Comparison of ENCODE assay signal across 18 mouse cellular contexts in genomic region chr9:121011540-121011939, GRCm38 (mm10).
DNase-seq lines count a peak whose midpoint lies in the region; ATAC-seq lines count a peak whose summit lies in the region.
"Had no signal": no experiment of that assay in that cellular context is flagged by ENCODE, and none has a peak within 500 bp of the region (broad histone marks: within the 10 kb centered on the region; RNA-seq: fewer than 3 reads in every experiment).

No protein-coding gene starts in this region.

- no peaks in the 10 kb centered on the region for H3K36me3 ChIP-seq in heart, embryonic 10.5 days
- H3K36me3 ChIP-seq in midbrain, embryonic 10.5 days: no peaks in the 10 kb centered on the region
- H3K36me3 ChIP-seq in midbrain, embryonic 14.5 days (ENCODE audit: control insufficient read depth, insufficient read depth, low read length): no peaks in the 10 kb centered on the region
- no peaks in the 10 kb centered on the region for H3K36me3 ChIP-seq in intestine, embryonic 16.5 days (ENCODE audit: control insufficient read depth, insufficient read depth, low read length)
- H3K36me3 ChIP-seq in midbrain, embryonic 11.5 days (ENCODE audit: control insufficient read depth, insufficient read depth, low read length): no peaks in the 10 kb centered on the region
- H3K36me3 ChIP-seq: embryonic facial prominence, embryonic 13.5 days; lung, embryonic 15.5 days had no signal

- no peak for ATAC-seq in midbrain, embryonic 14.5 days (ENCODE audit: low FRiP score, low TSS enrichment)
- peak; percentile 52; the same call in 1 of the 2 replicates for ATAC-seq in intestine, embryonic 16.5 days
- no peak for ATAC-seq in midbrain, embryonic 11.5 days (ENCODE audit: low FRiP score)

- no peak overlapping the region for H3K9ac ChIP-seq in midbrain, embryonic 14.5 days (replicated peaks; ENCODE audit: low read length)
- H3K9ac ChIP-seq in intestine, embryonic 16.5 days (ENCODE audit: low read depth, low read length): no peak overlapping the region
- H3K9ac ChIP-seq in midbrain, embryonic 11.5 days (ENCODE audit: low read length): no peak overlapping the region
- H3K9ac ChIP-seq: embryonic facial prominence, embryonic 13.5 days; lung, embryonic 15.5 days had no signal

- H3K4me1 ChIP-seq in heart, embryonic 10.5 days: peaks cover 24% of the 10 kb centered on the region
- H3K4me1 ChIP-seq in midbrain, embryonic 10.5 days: peaks cover 44% of the 10 kb centered on the region
- no peaks in the 10 kb centered on the region; the same call in 1 of the 2 replicates for H3K4me1 ChIP-seq in midbrain, embryonic 14.5 days (ENCODE audit: control insufficient read depth, insufficient read depth, low read length)
- peaks cover 12% of the 10 kb centered on the region; the same call in 1 of the 2 replicates for H3K4me1 ChIP-seq in intestine, embryonic 16.5 days (ENCODE audit: control insufficient read depth, insufficient read depth, low read length)
- H3K4me1 ChIP-seq in midbrain, embryonic 11.5 days (ENCODE audit: control insufficient read depth, insufficient read depth, low read length): no peaks in the 10 kb centered on the region; the same call in 1 of the 2 replicates

- no peak overlapping the region for H3K4me2 ChIP-seq in midbrain, embryonic 14.5 days (ENCODE audit: low read length)
- H3K4me2 ChIP-seq in intestine, embryonic 16.5 days (ENCODE audit: low read depth, low read length): no peak overlapping the region
- H3K4me2 ChIP-seq in midbrain, embryonic 11.5 days: no peak overlapping the region
- H3K4me2 ChIP-seq: embryonic facial prominence, embryonic 13.5 days; heart, embryonic 11.5 days; lung, embryonic 15.5 days had no signal

- WGBS in heart, embryonic 10.5 days: 32% methylated on average over 4 of the region's 4 CpGs
- 43% methylated on average over 4 of the region's 4 CpGs for WGBS in midbrain, embryonic 10.5 days
- 38% methylated on average over 4 of the region's 4 CpGs for WGBS in midbrain, embryonic 14.5 days
- WGBS in intestine, embryonic 16.5 days: 45% methylated on average over 4 of the region's 4 CpGs
- WGBS in midbrain, embryonic 11.5 days: 44% methylated on average over 4 of the region's 4 CpGs

- H3K27me3 ChIP-seq in heart, embryonic 10.5 days (ENCODE audit: insufficient read depth, poor library complexity, severe bottlenecking): no peaks in the 10 kb centered on the region
- no peaks in the 10 kb centered on the region for H3K27me3 ChIP-seq in midbrain, embryonic 10.5 days (ENCODE audit: low read depth, poor library complexity, severe bottlenecking)
- no peaks in the 10 kb centered on the region for H3K27me3 ChIP-seq in midbrain, embryonic 14.5 days (ENCODE audit: control insufficient read depth, insufficient read depth, low read length)
- no peaks in the 10 kb centered on the region for H3K27me3 ChIP-seq in intestine, embryonic 16.5 days (replicated peaks; ENCODE audit: control insufficient read depth, insufficient read depth, low read length)
- no peaks in the 10 kb centered on the region for H3K27me3 ChIP-seq in midbrain, embryonic 11.5 days (ENCODE audit: control insufficient read depth, insufficient read depth, low read length)
- H3K27me3 ChIP-seq: embryonic facial prominence, embryonic 13.5 days; lung, embryonic 15.5 days had no signal

- H3K27ac ChIP-seq in heart, embryonic 10.5 days: peak overlapping the region; percentile 16; the same call in 1 of the 2 replicates
- 0 out of 2 replicates have a peak overlapping the region, but pooled peaks have one; percentile 28 for H3K27ac ChIP-seq in midbrain, embryonic 10.5 days (replicated peaks)
- H3K27ac ChIP-seq in midbrain, embryonic 14.5 days (replicated peaks; ENCODE audit: low read depth, low read length): no peak overlapping the region
- no peak overlapping the region for H3K27ac ChIP-seq in intestine, embryonic 16.5 days (ENCODE audit: low read length)
- H3K27ac ChIP-seq in midbrain, embryonic 11.5 days (ENCODE audit: low read depth, low read length): no peak overlapping the region
- H3K27ac ChIP-seq: embryonic facial prominence, embryonic 13.5 days; lung, embryonic 15.5 days had no signal

- no peaks in the 10 kb centered on the region for H3K9me3 ChIP-seq in heart, embryonic 10.5 days
- no peaks in the 10 kb centered on the region for H3K9me3 ChIP-seq in midbrain, embryonic 10.5 days (replicated peaks)
- H3K9me3 ChIP-seq in midbrain, embryonic 14.5 days (ENCODE audit: control insufficient read depth, low read length): no peaks in the 10 kb centered on the region
- H3K9me3 ChIP-seq in intestine, embryonic 16.5 days (ENCODE audit: control insufficient read depth, low read length): no peaks in the 10 kb centered on the region
- no peaks in the 10 kb centered on the region for H3K9me3 ChIP-seq in midbrain, embryonic 11.5 days (ENCODE audit: control insufficient read depth, low read length)
- H3K9me3 ChIP-seq: embryonic facial prominence, embryonic 13.5 days; lung, embryonic 15.5 days had no signal

- DNase-seq in heart, embryonic 10.5 days (ENCODE audit: low spot score): no peak
- no peak for DNase-seq in heart, adult 8-10 months (ENCODE audit: low spot score)
- DNase-seq in midbrain, embryonic 10.5 days (ENCODE audit: low spot score): no peak
- no peak for DNase-seq in midbrain, embryonic 14.5 days
- DNase-seq in thymus, postnatal 4 days: peak; percentile 57
- no peak for DNase-seq in retina, embryonic 14.5 days (ENCODE audit: low spot score)
- DNase-seq in midbrain, embryonic 11.5 days (ENCODE audit: low spot score, missing footprints): no peak
- DNase-seq: cerebellum, adult 11-12 months; gastrocnemius, postnatal 25 days; heart, postnatal 4 days; kidney, adult 11 months; kidney, postnatal 14 days; layer of hippocampus, adult 9-11 months; retina, postnatal 1 day had no signal

- H3K4me3 ChIP-seq in heart, embryonic 10.5 days: no peak overlapping the region
- no peak overlapping the region for H3K4me3 ChIP-seq in midbrain, embryonic 10.5 days
- no peak overlapping the region for H3K4me3 ChIP-seq in midbrain, embryonic 14.5 days (replicated peaks; ENCODE audit: low read depth, low read length)
- H3K4me3 ChIP-seq in intestine, embryonic 16.5 days (ENCODE audit: low read length): no peak overlapping the region
- no peak overlapping the region for H3K4me3 ChIP-seq in midbrain, embryonic 11.5 days (ENCODE audit: low read depth, low read length)
- H3K4me3 ChIP-seq: embryonic facial prominence, embryonic 13.5 days; lung, embryonic 15.5 days had no signal

Comparison
In these comparisons a context has a peak if more than half of its experiments do, and no peak if none do; other contexts are left out.
1. H3K27ac ChIP-seq: peak in heart, embryonic 10.5 days (single experiment) and midbrain, embryonic 10.5 days (single experiment); none in midbrain, embryonic 14.5 days (single experiment), intestine, embryonic 16.5 days (single experiment) and midbrain, embryonic 11.5 days (single experiment).